Mouse (Mus musculus) forebrain, postnatal 0 days (tissue): ENCODE data around the gene Znrf2. TPM values are rescaled to one million over a fixed set of nuclear protein-coding genes. Genes with fewer than 3 reads are reported as not detected.

Experiments used
- ATAC-seq: fragments of 200-750 bp; cut with Nextera tagmentation; 2 replicates; pipeline ENCODE4 v1.8.0; 2017; ENCODE audit warnings: mild to moderate bottlenecking, moderate library complexity
- DNase-seq: peaks from one replicate; pipeline ENCODE4 v3.0.0-alpha.2; 2015
- H3K27ac ChIP-seq: fragments of 300-500 bp; sonication (generic); 2 replicates; pipeline ENCODE4 v1.5.1; 2014; ENCODE audit warnings: low read depth, mild to moderate bottlenecking, antibody characterized with exemption, low read length, moderate library complexity, mixed read lengths
- H3K27me3 ChIP-seq: fragments of 300-500 bp; sonication (generic); 2 replicates; pipeline ENCODE4 v1.6.1; 2014; ENCODE audit warnings: mild to moderate bottlenecking, low read length, mixed read lengths; ENCODE audit not compliant: insufficient read depth
- H3K36me3 ChIP-seq: fragments of 300-500 bp; sonication (generic); 2 replicates; pipeline ENCODE4 v1.6.1; 2014; ENCODE audit warnings: mild to moderate bottlenecking, moderate library complexity; ENCODE audit not compliant: insufficient read depth
- H3K4me1 ChIP-seq: fragments of 300-500 bp; sonication (generic); 2 replicates; pipeline ENCODE4 v1.6.1; 2014; ENCODE audit warnings: antibody characterized with exemption; ENCODE audit not compliant: insufficient read depth
- H3K4me2 ChIP-seq: fragments of 300-500 bp; sonication (generic); 2 replicates; pipeline ENCODE4 v1.6.1; 2014; ENCODE audit warnings: low read depth, mild to moderate bottlenecking, moderate library complexity
- H3K4me3 ChIP-seq: fragments of 300-500 bp; sonication (generic); 2 replicates; pipeline ENCODE4 v1.5.1; 2014; ENCODE audit warnings: low read depth, low read length, mixed read lengths
- H3K9ac ChIP-seq: fragments of 300-500 bp; sonication (generic); 2 replicates; pipeline ENCODE4 v1.6.1; 2014; ENCODE audit warnings: mild to moderate bottlenecking
- H3K9me3 ChIP-seq: fragments of 300-500 bp; sonication (generic); 2 replicates; pipeline ENCODE4 v1.6.1; 2016; ENCODE audit warnings: low read length
- CTCF ChIP-seq: sonication (generic); IDR thresholded peaks from 2 replicates; pipeline ENCODE4 v1.5.1; 2016; ENCODE audit warnings: antibody characterized with exemption, control low read depth, low read depth
- WGBS: fragments of 180-500 bp; shearing (Covaris S2); extraction: QIAGEN DNeasy Blood & Tissue Kit; methylation state at CpG from one replicate; pipeline ENCODE4 v1.1.7; 2014; 5-methylcytosine and 5-hydroxymethylcytosine counted together
- polyA plus RNA-seq: library from polyadenylated mRNA; unstranded; fragments of >200 nt; fragmentation: Nextera tagmentation; extraction: Ambion mirVana; gene quantifications from 2 replicates; pipeline ENCODE4 v1.2.1, GENCODE M21; 2015
- total RNA-seq: library from RNA; depleted of rRNA; stranded (reverse); fragments of >200 nt; gene quantifications from 2 replicates; pipeline ENCODE4 v1.2.3, GENCODE M21; 2014; rRNA removed

Gene Znrf2
- total and polyA plus RNA-seq, 2 experiments from 2014 or later: 13.1 to 83.8 TPM

- Histone ChIP-seq H3K4me3 (no peak overlapping the region), H3K4me2 (no peak overlapping the region), H3K9ac (no peak overlapping the region), H3K9me3 (no peaks in the 10 kb centered on the region), H3K4me1 (no peaks in the 10 kb centered on the region), H3K36me3 (no peaks in the 10 kb centered on the region), H3K27ac (no peak overlapping the region), H3K27me3 (no peaks in the 10 kb centered on the region)
- 89% methylated on average over 8 of the region's 8 CpGs for WGBS
- DNase-seq: no peak
- no peak for ATAC-seq
- TF ChIP-seq CTCF: no peak
Measured at GRCm38 (mm10) chr6:54934313-54934712, 117.6 kb downstream of the Znrf2 start.

DNA sequence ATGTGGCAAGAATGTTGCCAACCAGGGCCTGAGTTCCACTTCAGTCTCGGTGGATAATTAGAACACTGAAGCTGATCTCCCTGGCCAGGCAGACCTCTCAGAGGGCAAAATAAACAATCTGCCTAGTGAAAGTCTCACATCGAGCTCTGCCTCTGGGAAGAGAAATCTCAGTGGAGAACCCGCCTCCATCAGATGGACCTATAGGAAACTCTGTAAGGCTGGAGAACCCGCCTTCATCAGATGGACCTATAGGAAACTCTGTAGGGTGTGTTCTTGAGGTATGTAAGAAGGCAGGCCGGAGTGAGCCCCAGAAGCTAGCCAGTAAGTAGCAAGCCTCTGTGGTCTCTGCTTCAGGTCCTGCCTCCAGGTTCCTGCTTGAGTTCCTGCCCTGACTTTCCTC lies 118.2 kb downstream of the Znrf2 start:
- ATAC-seq: no peak
- H3K27ac ChIP-seq: no peak overlapping the region

GRCm38 (mm10) chr6:54936496-54936895 lies 119.8 kb downstream of the Znrf2 start:
- Histone ChIP-seq H3K27ac (no peak overlapping the region), H3K9me3 (no peaks in the 10 kb centered on the region), H3K4me1 (no peaks in the 10 kb centered on the region), H3K36me3 (no peaks in the 10 kb centered on the region), H3K4me2 (no peak overlapping the region), H3K27me3 (no peaks in the 10 kb centered on the region), H3K9ac (no peak overlapping the region), H3K4me3 (no peak overlapping the region)
- 82% methylated on average over 2 of the region's 2 CpGs for WGBS
- ATAC-seq: no peak
- DNase-seq: no peak
- TF ChIP-seq CTCF: no peak

More for the DNA sequence above, 118.2 kb downstream of the Znrf2 start:
- H3K27me3 ChIP-seq: no peaks in the 10 kb centered on the region
- H3K4me2 ChIP-seq: no peak overlapping the region
- no peaks in the 10 kb centered on the region for H3K9me3 ChIP-seq
- no peak overlapping the region for H3K4me3 ChIP-seq
- WGBS: 78% methylated on average over 5 of the region's 5 CpGs
- no peaks in the 10 kb centered on the region for H3K36me3 ChIP-seq
- H3K9ac ChIP-seq: no peak overlapping the region
- no peak for DNase-seq
- H3K4me1 ChIP-seq: no peaks in the 10 kb centered on the region
- no peak for TF ChIP-seq CTCF

- DNase-seq: no peak
- 59% methylated on average over 4 of the region's 4 CpGs for WGBS
- Histone ChIP-seq H3K27me3 (no peaks in the 10 kb centered on the region; the same call in 1 of the 2 replicates), H3K4me1 (no peaks in the 10 kb centered on the region), H3K4me2 (no peak overlapping the region), H3K9ac (no peak overlapping the region), H3K36me3 (no peaks in the 10 kb centered on the region), H3K27ac (no peak overlapping the region), H3K4me3 (no peak overlapping the region), H3K9me3 (no peaks in the 10 kb centered on the region)
- ATAC-seq: no peak
- TF ChIP-seq CTCF: no peak
Measured at GRCm38 (mm10) chr6:54939631-54940030, 122.9 kb downstream of the Znrf2 start.

- 69% methylated on average over 7 of the region's 7 CpGs for WGBS
- Histone ChIP-seq H3K36me3 (no peaks in the 10 kb centered on the region), H3K9ac (no peak overlapping the region), H3K4me3 (no peak overlapping the region), H3K9me3 (no peaks in the 10 kb centered on the region), H3K4me2 (no peak overlapping the region), H3K27ac (no peak overlapping the region), H3K27me3 (no peaks in the 10 kb centered on the region; the same call in 1 of the 2 replicates), H3K4me1 (no peaks in the 10 kb centered on the region)
- ATAC-seq (no peak), DNase-seq (no peak)
- no peak for TF ChIP-seq CTCF
Measured at GRCm38 (mm10) chr6:54940126-54940525, 123.4 kb downstream of the Znrf2 start.

- H3K36me3 ChIP-seq: no peaks in the 10 kb centered on the region
- no peak overlapping the region for H3K27ac ChIP-seq
- H3K27me3 ChIP-seq: no peaks in the 10 kb centered on the region; the same call in 1 of the 2 replicates
- H3K9me3 ChIP-seq: no peaks in the 10 kb centered on the region
- 95% methylated on average over 6 of the region's 6 CpGs for WGBS
- no peaks in the 10 kb centered on the region for H3K4me1 ChIP-seq
- no peak for ATAC-seq
- no peak for TF ChIP-seq CTCF
- H3K4me2 ChIP-seq: no peak overlapping the region
- no peak for DNase-seq
- H3K9ac ChIP-seq: no peak overlapping the region
- no peak overlapping the region for H3K4me3 ChIP-seq
Measured at GRCm38 (mm10) chr6:54941149-54941548, 124.4 kb downstream of the Znrf2 start.

Other genes with a start within 250 kb of the Znrf2 start
- 14.8 and 19.3 TPM in 2 replicates for gene Plekha8, start 221.8 kb upstream of the Znrf2 start, total RNA-seq
- 4.5 and 4.7 TPM in 2 replicates for gene Plekha8, start 221.8 kb upstream of the Znrf2 start, polyA plus RNA-seq
- 5.2 and 9.6 TPM in 2 replicates for gene Fkbp14, start 219.6 kb upstream of the Znrf2 start, total RNA-seq
- 4.1 and 4.5 TPM in 2 replicates for gene Fkbp14, start 219.6 kb upstream of the Znrf2 start, polyA plus RNA-seq
- gene Mturn, start 135.3 kb upstream of the Znrf2 start, total RNA-seq: 241 and 274 TPM in 2 replicates
- gene Mturn, start 135.3 kb upstream of the Znrf2 start, polyA plus RNA-seq: 92.8 and 107 TPM in 2 replicates
- gene Nod1, start 155.7 kb downstream of the Znrf2 start, total RNA-seq: 1.8 and 2.3 TPM in 2 replicates
- gene Nod1, start 155.7 kb downstream of the Znrf2 start, polyA plus RNA-seq: 1.5 and 2.0 TPM in 2 replicates
- 2.8 and 3.7 TPM in 2 replicates for gene Ggct, start 176.0 kb downstream of the Znrf2 start, total RNA-seq
- gene Ggct, start 176.0 kb downstream of the Znrf2 start, polyA plus RNA-seq: 22.2 and 26.6 TPM in 2 replicates
- 180 and 191 TPM in 2 replicates for gene Gars, start 221.1 kb downstream of the Znrf2 start, total RNA-seq
- gene Gars, start 221.1 kb downstream of the Znrf2 start, polyA plus RNA-seq: 222 TPM in 2 replicates